Mouse (Mus musculus) urinary bladder, postnatal 4 days (tissue): ENCODE measurements around the gene Gpx1.

ENCODE experiments used
- DNase-seq, 2 experiments: peaks; one replicate each; pipeline ENCODE4 v3.0.0; 2021 to 2022; ENCODE audit warnings: low spot score in 2 of 2

Gpx1 gene

GRCm38 (mm10) chr9:108339886-108340257 is 1.2 kb downstream of the Gpx1 start:
- no peak for DNase-seq

GRCm38 (mm10) chr9:108340258-108341138 is 1.8 kb downstream of the Gpx1 start:
- DNase-seq, result no peak

- no peak for DNase-seq
Observed at GRCm38 (mm10) chr9:108341139-108341475, 2.4 kb downstream of the Gpx1 start.

- no peak for DNase-seq
Observed at GRCm38 (mm10) chr9:108341801-108342200, 3.1 kb downstream of the Gpx1 start.

GRCm38 (mm10) chr9:108342301-108342831 is 3.7 kb downstream of the Gpx1 start:
- DNase-seq, result no peak

GRCm38 (mm10) chr9:108343331-108343730 is 4.6 kb downstream of the Gpx1 start:
- DNase-seq, result no peak

GRCm38 (mm10) chr9:108343835-108344234 is 5.1 kb downstream of the Gpx1 start:
- no peak for DNase-seq

- DNase-seq, result no peak
Observed at GRCm38 (mm10) chr9:108344471-108344870, 5.8 kb downstream of the Gpx1 start.

GRCm38 (mm10) chr9:108347024-108347423 is 8.3 kb downstream of the Gpx1 start:
- DNase-seq, result no peak

- peak; percentile 87 to 88 for DNase-seq
Observed at GRCm38 (mm10) chr9:108347540-108348289, 9.0 kb downstream of the Gpx1 start, which contains the start of gene Usp4. TSS of gene Usp4 (plus strand) at chr9:108347853.

GRCm38 (mm10) chr9:108348290-108348680 is 9.6 kb downstream of the Gpx1 start:
- no peak for DNase-seq

- DNase-seq, result no peak
Observed at GRCm38 (mm10) chr9:108349727-108350126, 11.0 kb downstream of the Gpx1 start.

GRCm38 (mm10) chr9:108378234-108378633 is 39.5 kb downstream of the Gpx1 start:
- DNase-seq, result no peak

- DNase-seq, result no peak
Observed at GRCm38 (mm10) chr9:108378736-108379135, 40.0 kb downstream of the Gpx1 start.

GRCm38 (mm10) chr9:108379294-108379693 is 40.6 kb downstream of the Gpx1 start:
- DNase-seq, result no peak

- DNase-seq, result no peak
Observed at GRCm38 (mm10) chr9:108381382-108381781, 42.7 kb downstream of the Gpx1 start.

GRCm38 (mm10) chr9:108385006-108385405 is 46.3 kb downstream of the Gpx1 start:
- DNase-seq, result no peak

- no peak for DNase-seq
Observed at GRCm38 (mm10) chr9:108386816-108387215, 48.1 kb downstream of the Gpx1 start.

- DNase-seq, result no peak
Observed at GRCm38 (mm10) chr9:108388601-108389000, 49.9 kb downstream of the Gpx1 start.

GRCm38 (mm10) chr9:108389220-108389619 is 50.5 kb downstream of the Gpx1 start:
- no peak for DNase-seq
